ENCODE assay signal across 9 mouse cellular contexts in genomic region chr2:141288494-141288893, GRCm38 (mm10).
DNase-seq lines count a peak whose midpoint lies in the region; ATAC-seq and TF ChIP-seq lines count a peak whose summit lies in the region.
"Had no signal": no experiment of that assay in that cellular context is flagged by ENCODE, and none has a peak within 500 bp of the region (broad histone marks: within the 10 kb centered on the region; RNA-seq: fewer than 3 reads in every experiment).

No protein-coding gene starts in this region.

- intact Hi-C loops in heart, postnatal 36 days (cut with DNase I): no loop called here
- intact Hi-C loops in left cerebral cortex, postnatal 25 days (cut with DNase I): no loop called here

- H3K27me3 ChIP-seq in liver, embryonic 16.5 days (ENCODE audit: control insufficient read depth, insufficient read depth, low read depth, low read length): no peaks in the 10 kb centered on the region
- H3K27me3 ChIP-seq in stomach, postnatal 0 days (ENCODE audit: control insufficient read depth, insufficient read depth, low read length): no peaks in the 10 kb centered on the region

- no peaks in the 10 kb centered on the region for H3K36me3 ChIP-seq in liver, embryonic 16.5 days (ENCODE audit: control insufficient read depth, insufficient read depth)
- H3K36me3 ChIP-seq in stomach, postnatal 0 days (ENCODE audit: control insufficient read depth, insufficient read depth, low read length): no peaks in the 10 kb centered on the region

- no peak for TF ChIP-seq EP300 in stomach, postnatal 0 days (optimal IDR thresholded peaks at IDR 0.05)

- ATAC-seq in liver, embryonic 16.5 days (ENCODE audit: low read depth): peak; percentile 49; the same call in 1 of the 2 replicates
- ATAC-seq in stomach, postnatal 0 days (ENCODE audit: low FRiP score, low TSS enrichment): peak; percentile 84
- no peak for ATAC-seq in megakaryocyte-erythroid progenitor cell, adult 5-6 weeks (replicated peaks; ENCODE audit: low FRiP score, low TSS enrichment, poor library complexity, severe bottlenecking)

- H3K27ac ChIP-seq in liver, embryonic 16.5 days (ENCODE audit: low read length): no peak overlapping the region
- H3K27ac ChIP-seq in stomach, postnatal 0 days (replicated peaks): peak overlapping the region; percentile 56

- DNase-seq in liver: no peak
- peak; percentile 7 to 12 for DNase-seq in heart, postnatal 36 days
- DNase-seq in kidney, postnatal 4 days: peak; percentile 32 to 47
- DNase-seq in stomach, postnatal 0 days (ENCODE audit: low spot score): peak; percentile 75
- no peak for DNase-seq in left cerebral cortex, postnatal 25 days (ENCODE audit: low spot score in 2 of 2)
- DNase-seq in spleen, postnatal 14 days (ENCODE audit: low spot score in 2 of 2): no peak
- DNase-seq: layer of hippocampus, adult 9-11 months had no signal

- H3K9ac ChIP-seq in liver, embryonic 16.5 days (ENCODE audit: low read depth, low read length): no peak overlapping the region
- H3K9ac ChIP-seq in stomach, postnatal 0 days (ENCODE audit: low read length): no peak overlapping the region

- TF ChIP-seq CTCF in stomach, postnatal 0 days (IDR thresholded peaks at IDR 0.05; ENCODE audit: low read depth): no peak

- no peaks in the 10 kb centered on the region for H3K4me1 ChIP-seq in liver, embryonic 16.5 days (ENCODE audit: control insufficient read depth, low read depth, low read length)
- H3K4me1 ChIP-seq in stomach, postnatal 0 days (replicated peaks; ENCODE audit: control insufficient read depth, insufficient read depth): no peaks in the 10 kb centered on the region

- no peak overlapping the region for H3K4me2 ChIP-seq in liver, embryonic 16.5 days (ENCODE audit: low read depth, low read length)
- no peak overlapping the region for H3K4me2 ChIP-seq in stomach, postnatal 0 days (replicated peaks; ENCODE audit: low read depth)

- WGBS in liver, embryonic 16.5 days (ENCODE audit: insufficient replicate concordance): 40% methylated on average over 7 of the region's 7 CpGs
- WGBS in stomach, postnatal 0 days: 29% methylated on average over 7 of the region's 7 CpGs

- no peaks in the 10 kb centered on the region for H3K9me3 ChIP-seq in liver, embryonic 16.5 days (replicated peaks; ENCODE audit: control insufficient read depth, low read length)
- H3K9me3 ChIP-seq in stomach, postnatal 0 days (ENCODE audit: control insufficient read depth, low read length): no peaks in the 10 kb centered on the region

- H3K4me3 ChIP-seq in liver, embryonic 16.5 days (ENCODE audit: low read depth, low read length): no peak overlapping the region
- H3K4me3 ChIP-seq in stomach, postnatal 0 days (ENCODE audit: low read depth, low read length): no peak overlapping the region

Comparison
In these comparisons a context has a peak if more than half of its experiments do, and no peak if none do; other contexts are left out.
1. DNase-seq: peak in heart, postnatal 36 days (2 of 2), kidney, postnatal 4 days (2 of 2) and stomach, postnatal 0 days (single experiment); none in liver (single experiment), left cerebral cortex, postnatal 25 days (0 of 2) and spleen, postnatal 14 days (0 of 2).